Mouse (Mus musculus): ENCODE measurements around the gene Ccdc65.

DNA sequence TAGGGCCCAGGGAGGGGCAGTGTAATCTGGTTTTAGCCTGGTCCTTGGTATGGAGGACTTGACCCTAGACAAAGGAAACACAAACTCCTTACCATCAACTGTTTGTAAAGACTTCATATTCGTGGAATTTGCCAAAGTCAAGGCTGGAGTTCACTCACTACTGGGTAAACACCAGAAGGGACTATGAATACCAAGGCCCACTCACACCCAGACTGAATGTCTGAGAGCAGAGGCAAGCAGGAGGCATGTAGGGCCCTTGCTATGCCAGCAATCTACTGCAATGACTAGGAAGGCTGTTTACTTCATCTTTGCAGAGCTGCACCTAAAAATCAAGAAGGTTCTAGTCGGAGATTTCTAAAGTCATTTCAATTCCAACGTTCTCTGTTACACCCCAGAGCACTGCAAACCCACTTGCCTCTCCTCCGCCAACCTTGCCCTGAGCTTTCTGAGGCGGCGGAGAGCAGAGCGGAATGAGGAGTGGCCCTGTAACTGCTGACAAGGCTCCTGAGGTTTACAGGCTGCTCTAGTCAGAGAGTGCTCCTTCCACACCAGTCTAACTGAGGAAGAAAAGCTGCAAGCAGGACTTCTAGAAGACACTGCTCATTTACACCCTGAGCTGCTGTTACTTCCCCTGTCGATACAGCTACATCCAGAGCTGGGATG, 34.9 kb downstream of the Ccdc65 start:
- TF ChIP-seq CTCF (IDR thresholded peaks at IDR 0.05; ENCODE audit: low read depth, low read length) (no peak), POLR2AphosphoS5 (IDR thresholded peaks at IDR 0.05; ENCODE audit: insufficient replicate concordance, low read depth, low read length) (no peak), GATA1 (IDR thresholded peaks at IDR 0.05; ENCODE audit: borderline replicate concordance, low read length) (no peak), GATA2 (IDR thresholded peaks at IDR 0.05; ENCODE audit: borderline replicate concordance, low read depth, low read length) (no peak)

Measured in G1E (cell line).